Mouse (Mus musculus) thymus, adult 2 months (tissue): ENCODE data around the gene Ppt1. TPM values are rescaled to one million over a fixed set of nuclear protein-coding genes. Genes with fewer than 3 reads are reported as not detected.

Experiments used
- DNase-seq: peaks from one replicate; pipeline ENCODE4 v3.0.0; 2021
- H3K27ac ChIP-seq: fragments of 200-500 bp; 2 replicates; pipeline ENCODE4 v1.5.1; 2012; ENCODE audit warnings: low read length, control low read depth; ENCODE audit not compliant: control insufficient read depth, insufficient read depth
- H3K27me3 ChIP-seq: fragments of 200-500 bp; 2 replicates; pipeline ENCODE4 v1.6.1; 2012; ENCODE audit warnings: mild to moderate bottlenecking, low read length, moderate library complexity, mixed read lengths; ENCODE audit not compliant: control insufficient read depth, insufficient read depth
- H3K36me3 ChIP-seq: fragments of 200-500 bp; 2 replicates; pipeline ENCODE4 v1.6.1; 2012; ENCODE audit warnings: mild to moderate bottlenecking, low read length, moderate library complexity; ENCODE audit not compliant: control insufficient read depth, insufficient read depth
- H3K4me1 ChIP-seq: fragments of 200-500 bp; replicated peaks from 2 replicates; pipeline ENCODE4 v1.6.1; 2012; ENCODE audit warnings: low read length; ENCODE audit not compliant: control insufficient read depth, insufficient read depth
- H3K4me3 ChIP-seq: fragments of 200-500 bp; 2 replicates; pipeline ENCODE4 v1.5.1; 2012; ENCODE audit warnings: mild to moderate bottlenecking, low read length, control low read depth, moderate library complexity; ENCODE audit not compliant: control insufficient read depth, insufficient read depth
- CTCF ChIP-seq: fragments of 200-500 bp; IDR thresholded peaks from 2 replicates; pipeline ENCODE4 v1.5.1; 2012; ENCODE audit warnings: mild to moderate bottlenecking, control low read depth, low read length, moderate library complexity, borderline replicate concordance; ENCODE audit not compliant: control insufficient read depth, poor library complexity, insufficient read depth; ENCODE audit errors: extremely low read depth
- POLR2A ChIP-seq: fragments of 200-500 bp; IDR thresholded peaks from 2 replicates; pipeline ENCODE4 v1.6.1; 2012; ENCODE audit warnings: mild to moderate bottlenecking, low read length, control low read depth, moderate library complexity; ENCODE audit not compliant: control insufficient read depth, poor library complexity, insufficient read depth; ENCODE audit errors: extremely low read depth
- WGBS: fragments of 180-500 bp; shearing (Covaris S2); methylation state at CpG from one replicate; pipeline ENCODE4 v1.1.7; 2018; 5-methylcytosine and 5-hydroxymethylcytosine counted together
- polyA plus RNA-seq: library from polyadenylated mRNA; depleted of rRNA; stranded (reverse); fragments of >200 nt; gene quantifications from 2 replicates; pipeline ENCODE4 v1.2.3, GENCODE M21; 2012

The Ppt1 gene
- polyA plus RNA-seq, 1 experiment = 86.7 TPM

DNA sequence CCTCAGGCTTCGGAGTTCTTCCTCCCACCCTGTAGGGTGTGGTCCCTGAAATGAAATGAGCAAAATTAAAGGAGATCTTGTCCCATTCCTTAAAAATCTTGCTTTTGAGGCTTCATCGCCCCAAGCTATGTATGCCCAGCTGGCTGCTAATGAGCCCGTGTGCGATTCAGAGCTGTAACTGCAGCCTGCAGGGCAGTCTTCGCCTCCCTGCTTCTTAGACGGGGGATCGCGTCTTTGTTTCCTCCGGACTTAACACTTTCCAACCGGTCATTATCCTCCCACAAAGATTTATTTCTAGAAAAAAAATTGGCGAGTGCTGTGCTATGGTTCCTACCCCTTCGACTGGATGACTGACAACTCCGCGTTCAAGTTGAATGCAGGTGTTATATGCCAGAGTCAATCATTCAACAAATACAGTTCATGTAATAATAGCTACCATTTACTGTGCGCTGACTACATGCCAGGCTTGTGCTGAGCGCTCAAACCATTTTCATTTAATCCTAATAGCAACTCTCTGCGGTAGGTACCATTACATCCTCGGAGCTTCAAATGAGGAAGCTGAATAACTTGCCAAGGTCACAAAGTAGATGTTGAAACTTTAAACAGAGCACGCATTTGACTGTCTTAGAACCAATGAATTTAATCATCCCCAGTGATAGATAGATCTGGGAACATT is 50.7 kb downstream of the Ppt1 start:
- TF ChIP-seq POLR2A = no peak
- TF ChIP-seq CTCF = no peak
- WGBS = 4% methylated on average over 19 of the region's 19 CpGs
- Histone ChIP-seq H3K27me3 (no peaks in the 10 kb centered on the region), H3K36me3 (no peaks in the 10 kb centered on the region), H3K4me3 (peak overlapping the region; percentile 96), H3K27ac (peak overlapping the region; percentile 94), H3K4me1 (peaks cover 7% of the 10 kb centered on the region)
- DNase-seq = no peak

DNA sequence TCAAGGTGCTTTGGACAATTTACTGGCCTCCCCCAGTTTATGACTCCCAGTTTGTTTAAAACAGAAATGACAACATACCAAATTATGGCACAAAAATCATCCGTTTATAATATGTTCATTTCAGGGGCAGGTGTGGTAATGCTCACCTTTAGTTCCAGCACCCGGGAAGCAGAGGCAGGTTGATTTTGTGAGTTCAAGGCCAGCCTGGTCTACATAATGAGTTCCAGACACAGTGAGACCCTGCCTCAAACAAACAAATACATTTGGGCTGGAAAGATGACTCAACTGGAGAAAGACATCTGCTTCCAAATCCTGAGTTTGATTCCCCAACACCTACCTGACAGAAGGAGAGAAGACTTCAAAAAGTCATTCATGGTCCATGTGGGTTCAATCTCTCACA is 51.3 kb downstream of the Ppt1 start:
- Histone ChIP-seq H3K27me3 (no peaks in the 10 kb centered on the region), H3K36me3 (no peaks in the 10 kb centered on the region), H3K27ac (no peak overlapping the region), H3K4me3 (no peak overlapping the region), H3K4me1 (peaks cover 8% of the 10 kb centered on the region; the same call in 1 of the 2 replicates)
- no peak for DNase-seq
- TF ChIP-seq CTCF = no peak
- TF ChIP-seq POLR2A = no peak
- WGBS = 94% methylated on average over 2 of the region's 2 CpGs

DNA sequence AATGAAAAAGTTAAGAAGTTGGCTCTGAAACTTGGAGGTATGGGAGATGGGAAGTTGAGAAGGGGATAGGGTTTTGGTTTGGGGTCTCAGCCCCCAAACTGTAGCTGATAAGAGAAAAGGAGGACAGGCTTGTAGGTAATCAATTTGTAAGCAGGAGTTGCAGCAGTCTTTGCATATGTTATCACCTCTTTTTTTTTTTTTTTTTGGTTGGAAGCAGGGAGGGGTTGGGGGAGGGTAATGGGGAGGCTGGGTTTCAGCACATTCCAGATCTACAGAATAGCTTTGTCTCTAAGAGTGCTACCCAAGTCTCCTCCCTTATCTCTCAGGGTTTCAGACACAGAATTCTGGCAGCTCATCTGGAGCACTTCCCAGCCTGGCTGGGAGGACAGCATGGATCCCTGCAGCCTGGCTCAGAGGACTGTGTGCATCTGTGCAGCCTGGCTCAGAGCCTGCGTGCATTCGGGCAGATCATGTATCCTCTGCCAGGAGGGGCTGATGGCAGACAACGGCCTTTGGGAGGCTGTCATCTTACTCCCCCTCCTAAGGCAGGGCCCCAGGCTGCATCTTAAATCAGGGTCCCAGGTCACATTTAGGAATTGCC is 54.9 kb downstream of the Ppt1 start:
- WGBS = 81% methylated on average over 3 of the region's 3 CpGs
- DNase-seq = no peak
- H3K4me1 ChIP-seq = peaks cover 6% of the 10 kb centered on the region

DNA sequence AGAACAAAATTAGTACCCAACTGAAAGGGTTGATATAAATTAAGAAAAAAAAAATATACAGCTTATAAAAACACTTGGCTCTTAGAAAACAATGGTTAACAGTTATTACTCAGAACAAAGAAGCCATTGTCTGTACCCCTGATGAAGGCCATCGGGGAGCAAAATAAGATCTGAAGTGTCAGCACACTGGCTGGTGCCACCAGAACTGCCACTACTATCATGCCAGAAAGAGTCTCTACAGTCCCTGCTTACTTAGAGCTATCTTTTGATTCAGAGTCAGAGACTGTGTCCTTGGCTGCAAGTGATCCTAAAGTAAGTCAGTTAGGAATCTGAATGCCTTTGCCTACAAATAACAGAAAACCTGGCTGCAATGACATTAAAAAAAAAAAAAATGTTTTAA is 55.6 kb downstream of the Ppt1 start:
- TF ChIP-seq CTCF (no peak), POLR2A (no peak)
- 70% methylated on average over 1 of the region's 1 CpGs for WGBS
- no peaks in the 10 kb centered on the region for H3K27me3 ChIP-seq
- DNase-seq = no peak
- no peak overlapping the region for H3K27ac ChIP-seq
- H3K36me3 ChIP-seq = no peaks in the 10 kb centered on the region
- H3K4me1 ChIP-seq = peaks cover 6% of the 10 kb centered on the region
- no peak overlapping the region for H3K4me3 ChIP-seq

More for the DNA sequence above, 54.9 kb downstream of the Ppt1 start:
- H3K27me3 ChIP-seq = no peaks in the 10 kb centered on the region
- H3K36me3 ChIP-seq = no peaks in the 10 kb centered on the region
- no peak overlapping the region for H3K27ac ChIP-seq
- no peak overlapping the region for H3K4me3 ChIP-seq
- TF ChIP-seq CTCF = no peak
- TF ChIP-seq POLR2A = no peak

DNA sequence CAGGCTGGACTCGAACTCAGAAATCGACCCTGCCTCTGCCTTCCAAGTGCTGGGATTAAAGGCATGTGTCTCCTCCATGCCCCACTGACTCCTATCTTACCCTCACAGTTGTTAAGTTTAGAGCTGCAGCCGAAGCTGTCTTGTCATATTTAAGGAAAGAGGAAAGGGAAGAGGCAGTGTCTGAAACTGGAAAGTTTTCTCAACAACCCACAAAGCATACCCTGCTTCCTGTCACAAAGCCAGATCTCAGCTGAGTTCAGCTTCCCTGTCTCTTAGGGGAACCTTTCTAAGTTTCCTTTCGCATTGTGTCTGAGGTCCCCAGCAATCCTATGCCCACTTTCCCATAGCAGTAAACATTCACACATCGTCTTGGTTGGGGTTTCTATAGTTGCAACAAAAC is 56.1 kb downstream of the Ppt1 start:
- 7% methylated on average over 5 of the region's 5 CpGs for WGBS
- Histone ChIP-seq H3K27ac (peak overlapping the region; percentile 44; the same call in 1 of the 2 replicates), H3K4me1 (peaks cover 6% of the 10 kb centered on the region), H3K27me3 (no peaks in the 10 kb centered on the region), H3K36me3 (no peaks in the 10 kb centered on the region), H3K4me3 (no peak overlapping the region)
- DNase-seq = no peak
- no peak for TF ChIP-seq POLR2A
- TF ChIP-seq CTCF = no peak

DNA sequence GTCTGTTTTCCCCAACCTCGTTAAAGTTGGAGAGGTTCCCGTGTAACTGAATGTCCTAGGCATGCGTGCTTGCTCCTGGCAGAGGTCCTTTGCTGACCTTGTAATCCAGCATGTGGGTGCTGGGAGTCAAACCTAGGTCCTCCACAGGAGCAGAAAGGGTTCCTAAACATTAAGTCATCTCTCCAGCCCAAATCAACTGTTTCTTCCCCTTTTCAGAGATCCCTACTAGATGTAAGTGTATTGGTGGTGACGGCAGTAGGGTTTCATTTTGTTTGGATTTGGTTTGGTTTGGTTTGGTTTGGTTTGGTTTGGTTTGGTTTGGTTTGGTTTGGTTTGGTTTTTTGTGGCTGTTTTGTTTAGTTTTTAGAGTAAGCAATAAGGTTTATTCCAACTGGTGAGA is 61.7 kb downstream of the Ppt1 start:
- 87% methylated on average over 4 of the region's 4 CpGs for WGBS
- DNase-seq = no peak
- H3K27ac ChIP-seq = no peak overlapping the region
- no peak for TF ChIP-seq POLR2A
- TF ChIP-seq CTCF = no peak
- H3K4me3 ChIP-seq = no peak overlapping the region
- no peaks in the 10 kb centered on the region for H3K27me3 ChIP-seq
- H3K4me1 ChIP-seq = no peaks in the 10 kb centered on the region
- H3K36me3 ChIP-seq = no peaks in the 10 kb centered on the region
